ENCODE assay signal across 10 mouse cellular contexts in genomic region chr2:165407700-165408301, GRCm38 (mm10). TPM values are rescaled to one million over a fixed set of nuclear protein-coding genes. Genes with fewer than 3 reads are reported as not detected.
DNase-seq lines count a peak whose midpoint lies in the region; ATAC-seq lines count a peak whose summit lies in the region.
"Had no signal": no experiment of that assay in that cellular context is flagged by ENCODE, and none has a peak within 500 bp of the region (broad histone marks: within the 10 kb centered on the region; RNA-seq: fewer than 3 reads in every experiment).

No protein-coding gene starts in this region.

- DNase-seq in intestine, embryonic 14.5 days (ENCODE audit: low spot score) = peak; percentile 86
- DNase-seq in MN1 (ENCODE audit: low spot score) = peak; percentile 78
- peak; percentile 69 for DNase-seq in cerebellum, adult 9-11 months
- DNase-seq in heart, adult 8-10 months (ENCODE audit: low spot score) = peak; percentile 74
- peak; percentile 61 to 73 for DNase-seq in left cerebral cortex, postnatal 25 days (ENCODE audit: low spot score in 2 of 2)
- DNase-seq in thymus, postnatal 25 days = peak; percentile 68

- no peak overlapping the region for H3K27ac ChIP-seq in intestine, embryonic 14.5 days (ENCODE audit: low read depth)
- no peak overlapping the region for H3K27ac ChIP-seq in intestine, embryonic 15.5 days
- no peak overlapping the region for H3K27ac ChIP-seq in neural tube, embryonic 13.5 days (replicated peaks)
- H3K27ac ChIP-seq: embryonic facial prominence, embryonic 13.5 days; macrophage had no signal

- H3K4me3 ChIP-seq in intestine, embryonic 14.5 days (ENCODE audit: low read depth, low read length) = no peak overlapping the region
- no peak overlapping the region for H3K4me3 ChIP-seq in intestine, embryonic 15.5 days (replicated peaks)
- H3K4me3 ChIP-seq in neural tube, embryonic 13.5 days = no peak overlapping the region
- H3K4me3 ChIP-seq: embryonic facial prominence, embryonic 13.5 days had no signal

- intact Hi-C loops in left cerebral cortex, postnatal 25 days (cut with DNase I) = loop anchor here (1.0 kb wide), 1 partner anchor 44 kb away; no protein-coding TSS in a partner anchor

- ATAC-seq in intestine, embryonic 14.5 days (replicated peaks; ENCODE audit: low FRiP score, low TSS enrichment, low read depth) = no peak
- ATAC-seq in intestine, embryonic 15.5 days = no peak
- ATAC-seq in neural tube, embryonic 13.5 days (ENCODE audit: low read depth) = peak; percentile 23; the same call in 1 of the 2 replicates

- no peaks in the 10 kb centered on the region for H3K9me3 ChIP-seq in intestine, embryonic 14.5 days (ENCODE audit: control insufficient read depth, low read length)
- no peaks in the 10 kb centered on the region for H3K9me3 ChIP-seq in intestine, embryonic 15.5 days
- H3K9me3 ChIP-seq in neural tube, embryonic 13.5 days = no peaks in the 10 kb centered on the region
- H3K9me3 ChIP-seq: embryonic facial prominence, embryonic 13.5 days had no signal

- H3K36me3 ChIP-seq in intestine, embryonic 14.5 days (ENCODE audit: control insufficient read depth, insufficient read depth, low read length) = no peaks in the 10 kb centered on the region
- no peaks in the 10 kb centered on the region for H3K36me3 ChIP-seq in intestine, embryonic 15.5 days
- H3K36me3 ChIP-seq in neural tube, embryonic 13.5 days = no peaks in the 10 kb centered on the region
- H3K36me3 ChIP-seq: embryonic facial prominence, embryonic 13.5 days had no signal

- H3K9ac ChIP-seq in intestine, embryonic 14.5 days (ENCODE audit: low read length) = no peak overlapping the region
- H3K9ac ChIP-seq in intestine, embryonic 15.5 days = no peak overlapping the region
- H3K9ac ChIP-seq in neural tube, embryonic 13.5 days = no peak overlapping the region; the same call in 1 of the 2 replicates
- H3K9ac ChIP-seq: embryonic facial prominence, embryonic 13.5 days had no signal

- no peak overlapping the region for H3K4me2 ChIP-seq in intestine, embryonic 14.5 days (ENCODE audit: low read length)
- H3K4me2 ChIP-seq in intestine, embryonic 15.5 days (replicated peaks) = no peak overlapping the region
- H3K4me2 ChIP-seq in neural tube, embryonic 13.5 days = no peak overlapping the region
- H3K4me2 ChIP-seq: embryonic facial prominence, embryonic 13.5 days had no signal

- H3K27me3 ChIP-seq in intestine, embryonic 14.5 days (replicated peaks; ENCODE audit: control insufficient read depth, insufficient read depth, low read length) = no peaks in the 10 kb centered on the region
- no peaks in the 10 kb centered on the region for H3K27me3 ChIP-seq in intestine, embryonic 15.5 days (replicated peaks)
- H3K27me3 ChIP-seq in neural tube, embryonic 13.5 days = no peaks in the 10 kb centered on the region
- H3K27me3 ChIP-seq: embryonic facial prominence, embryonic 13.5 days had no signal

- peaks cover 8% of the 10 kb centered on the region for H3K4me1 ChIP-seq in intestine, embryonic 14.5 days (replicated peaks; ENCODE audit: control insufficient read depth, insufficient read depth, low read length)
- H3K4me1 ChIP-seq in intestine, embryonic 15.5 days (replicated peaks) = 0 out of 2 replicates have a peak, but pooled peaks cover 2% of the 10 kb centered on the region
- H3K4me1 ChIP-seq in neural tube, embryonic 13.5 days (replicated peaks) = no peaks in the 10 kb centered on the region

- WGBS in intestine, embryonic 14.5 days = 38% methylated on average over 10 of the region's 10 CpGs
- 35% methylated on average over 10 of the region's 10 CpGs for WGBS in intestine, embryonic 15.5 days
- 50% methylated on average over 10 of the region's 10 CpGs for WGBS in neural tube, embryonic 13.5 days

RNA-seq across cellular contexts. Expression of gene Ocstamp, which starts 7.6 kb away (rescaled TPM):
- 0.23 and 0.32 TPM in 2 replicates for polyA plus RNA-seq in intestine, embryonic 14.5 days (2014; fragmentation: Nextera tagmentation; extraction: Ambion mirVana)
- 0.61 and 0.64 TPM in 2 replicates for polyA plus RNA-seq in intestine, embryonic 15.5 days (2015; fragmentation: Nextera tagmentation; extraction: Ambion mirVana)
- not detected for total RNA-seq in heart, adult 8-10 months (2022)
- total RNA-seq in left cerebral cortex, postnatal 25 days (2021) = not detected
- 0.06 and 0.08 TPM in 2 replicates for polyA plus RNA-seq in neural tube, embryonic 13.5 days (2015; fragmentation: Nextera tagmentation; extraction: Ambion mirVana)
- polyA plus RNA-seq: embryonic facial prominence, embryonic 13.5 days; macrophage had no signal

RNA-seq across cellular contexts. Expression of gene Zfp334, which starts 19.7 kb away (rescaled TPM):
- 9.2 and 10.4 TPM in 2 replicates for polyA plus RNA-seq in intestine, embryonic 14.5 days (2014; fragmentation: Nextera tagmentation; extraction: Ambion mirVana)
- 4.9 and 5.0 TPM in 2 replicates for polyA plus RNA-seq in intestine, embryonic 15.5 days (2015; fragmentation: Nextera tagmentation; extraction: Ambion mirVana)
- total RNA-seq in heart, adult 8-10 months (2022) = 1 to 10 TPM; 2.2 to 2.6 (median 2.6) TPM
- total RNA-seq in left cerebral cortex, postnatal 25 days (2021) = 10 to 100 TPM; 14.0 to 14.2 TPM
- 10.4 and 12.2 TPM in 2 replicates for polyA plus RNA-seq in neural tube, embryonic 13.5 days (2015; fragmentation: Nextera tagmentation; extraction: Ambion mirVana)

RNA-seq across cellular contexts. Expression of gene Zfp663, which starts 39.3 kb away (rescaled TPM):
- polyA plus RNA-seq in intestine, embryonic 14.5 days (2014; fragmentation: Nextera tagmentation; extraction: Ambion mirVana) = 0.72 and 1.5 TPM in 2 replicates
- polyA plus RNA-seq in intestine, embryonic 15.5 days (2015; fragmentation: Nextera tagmentation; extraction: Ambion mirVana) = 0.75 and 1.1 TPM in 2 replicates
- not detected for total RNA-seq in heart, adult 8-10 months (2022)
- total RNA-seq in left cerebral cortex, postnatal 25 days (2021) = under 1 TPM in 1 of 2 experiments, not detected in 1; 0.50 TPM
- polyA plus RNA-seq in neural tube, embryonic 13.5 days (2015; fragmentation: Nextera tagmentation; extraction: Ambion mirVana) = 6.9 and 7.5 TPM in 2 replicates
- polyA plus RNA-seq: macrophage had no signal
